Mouse (Mus musculus): ENCODE measurements around the gene Lin28b.

GRCm38 (mm10) chr10:45356091-45356490 lies 130.1 kb downstream of the Lin28b start:
- TF ChIP-seq CTCF (IDR thresholded peaks at IDR 0.05; ENCODE audit: low read depth) (no peak), EP300 (optimal IDR thresholded peaks at IDR 0.05) (no peak)

All from stomach, postnatal 0 days (tissue).